Mouse (Mus musculus) liver, embryonic 14.5 days (tissue): Measurements from ENCODE around the gene Capn2.

Experiments
- CTCF ChIP-seq: IDR thresholded peaks from 2 replicates; pipeline ENCODE4 v1.5.1; 2016; ENCODE audit warnings: antibody characterized with exemption, low read depth, control low read depth
- EP300 ChIP-seq: IDR thresholded peaks from 2 replicates; pipeline ENCODE4 v1.6.1; 2016; ENCODE audit warnings: antibody characterized with exemption, low read depth

DNA sequence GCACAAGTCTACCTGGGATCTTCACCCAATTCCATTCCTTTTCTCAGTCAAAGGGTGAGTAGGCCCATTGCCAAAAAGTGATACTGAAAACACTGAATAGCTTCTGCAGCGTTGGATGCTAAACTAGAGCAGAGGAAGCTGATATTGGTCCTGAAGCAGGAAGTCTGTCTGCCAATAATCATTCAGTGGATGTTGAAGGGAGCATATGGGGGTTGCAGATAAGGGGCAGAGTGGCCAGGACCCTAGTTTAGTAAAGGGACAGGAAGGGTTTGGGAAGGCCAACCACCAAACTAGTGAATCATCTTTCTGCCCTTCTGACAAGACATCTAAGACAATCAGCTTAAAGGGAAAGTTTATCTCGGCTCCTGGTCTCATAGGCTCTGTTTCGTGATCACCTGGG lies 6.3 kb upstream of the Capn2 start:
- no peak for TF ChIP-seq CTCF
- TF ChIP-seq EP300: no peak
